Mouse (Mus musculus): ENCODE results near the gene Olfr1284. TPM values are rescaled to one million over a fixed set of nuclear protein-coding genes. Genes with fewer than 3 reads are reported as not detected.
"Not testable (repeated sequence)": the region's sequence is repeated elsewhere in the genome, so short reads cannot be mapped to it uniquely, and the experiment has no call there.

Olfr1284 gene
- polyA plus RNA-seq (2014; fragmentation: Nextera tagmentation; extraction: Ambion mirVana), result not detected in 2 replicates

- Histone ChIP-seq H3K4me1 (ENCODE audit: control insufficient read depth, insufficient read depth, low read length) (no peaks in the 10 kb centered on the region), H3K9me3 (ENCODE audit: control insufficient read depth, low read length) (no peaks in the 10 kb centered on the region), H3K4me2 (ENCODE audit: low read depth, severe bottlenecking) (no peak within 1 kb of the TSS), H3K36me3 (ENCODE audit: control insufficient read depth, insufficient read depth, low read length) (no peaks in the 10 kb centered on the region), H3K4me3 (ENCODE audit: low read depth, low read length) (no peak within 1 kb of the TSS), H3K9ac (ENCODE audit: low read length) (no peak within 1 kb of the TSS), H3K27me3 (ENCODE audit: control insufficient read depth, insufficient read depth, low read length) (no peaks in the 10 kb centered on the region), H3K27ac (replicated peaks; ENCODE audit: low read depth, low read length) (no peak within 1 kb of the TSS)
- ATAC-seq (ENCODE audit: insufficient number of reproducible peaks, low FRiP score, low TSS enrichment, low read depth), result no peak
- DNase-seq (ENCODE audit: low spot score), result no peak
- WGBS, result 88% methylated on average over 1 of the region's 1 CpGs
Observed at GRCm38 (mm10) chr2:111375222-111375621, at the start of gene Olfr1284. Gene Olfr1284, plus strand, starts transcription at chr2:111375522.

GRCm38 (mm10) chr2:111326220-111326619 lies 49.1 kb upstream of the Olfr1284 start, which contains the start of gene Olfr1281:
Gene Olfr1281, plus strand, starts transcription at chr2:111326520.
- no peaks in the 10 kb centered on the region for H3K9me3 ChIP-seq (ENCODE audit: control insufficient read depth, low read length)
- DNase-seq (ENCODE audit: low spot score), result no peak
- H3K27me3 ChIP-seq (ENCODE audit: control insufficient read depth, insufficient read depth, low read length), result no peaks in the 10 kb centered on the region
- no peak for ATAC-seq (ENCODE audit: insufficient number of reproducible peaks, low FRiP score, low TSS enrichment, low read depth)
- no peak within 1 kb of the TSS for H3K9ac ChIP-seq (ENCODE audit: low read length)
- WGBS, result 75% methylated on average over 2 of the region's 2 CpGs
- H3K4me3 ChIP-seq (ENCODE audit: low read depth, low read length), result no peak within 1 kb of the TSS
- no peaks in the 10 kb centered on the region for H3K36me3 ChIP-seq (ENCODE audit: control insufficient read depth, insufficient read depth, low read length)
- no peaks in the 10 kb centered on the region for H3K4me1 ChIP-seq (ENCODE audit: control insufficient read depth, insufficient read depth, low read length)
- H3K4me2 ChIP-seq (ENCODE audit: low read depth, severe bottlenecking), result no peak within 1 kb of the TSS
- no peak within 1 kb of the TSS for H3K27ac ChIP-seq (replicated peaks; ENCODE audit: low read depth, low read length)

- H3K36me3 ChIP-seq (ENCODE audit: control insufficient read depth, insufficient read depth, low read length); H3K27ac ChIP-seq (replicated peaks; ENCODE audit: low read depth, low read length); H3K27me3 ChIP-seq (ENCODE audit: control insufficient read depth, insufficient read depth, low read length); H3K4me2 ChIP-seq (ENCODE audit: low read depth, severe bottlenecking); H3K9ac ChIP-seq (ENCODE audit: low read length); H3K4me1 ChIP-seq (ENCODE audit: control insufficient read depth, insufficient read depth, low read length); ATAC-seq (ENCODE audit: insufficient number of reproducible peaks, low FRiP score, low TSS enrichment, low read depth); DNase-seq (ENCODE audit: low spot score); H3K9me3 ChIP-seq (ENCODE audit: control insufficient read depth, low read length); H3K4me3 ChIP-seq (ENCODE audit: low read depth, low read length): not testable (repeated sequence)
- WGBS, result 93% methylated on average over 5 of the region's 5 CpGs
Observed at GRCm38 (mm10) chr2:111333721-111334120, 41.6 kb upstream of the Olfr1284 start.

GRCm38 (mm10) chr2:111335976-111336375 lies 39.3 kb upstream of the Olfr1284 start, which contains the start of gene Olfr1282:
Gene Olfr1282, minus strand, starts transcription at chr2:111336076.
- H3K27ac ChIP-seq (replicated peaks; ENCODE audit: low read depth, low read length), result no peak within 1 kb of the TSS
- no peak within 1 kb of the TSS for H3K9ac ChIP-seq (ENCODE audit: low read length)
- H3K4me3 ChIP-seq (ENCODE audit: low read depth, low read length), result no peak within 1 kb of the TSS
- H3K4me2 ChIP-seq (ENCODE audit: low read depth, severe bottlenecking), result no peak within 1 kb of the TSS
- no peaks in the 10 kb centered on the region for H3K4me1 ChIP-seq (ENCODE audit: control insufficient read depth, insufficient read depth, low read length)
- no peaks in the 10 kb centered on the region for H3K27me3 ChIP-seq (ENCODE audit: control insufficient read depth, insufficient read depth, low read length)
- no peaks in the 10 kb centered on the region for H3K9me3 ChIP-seq (ENCODE audit: control insufficient read depth, low read length)
- DNase-seq (ENCODE audit: low spot score), result no peak
- WGBS, result 74% methylated on average over 2 of the region's 2 CpGs
- H3K36me3 ChIP-seq (ENCODE audit: control insufficient read depth, insufficient read depth, low read length), result no peaks in the 10 kb centered on the region
- ATAC-seq (ENCODE audit: insufficient number of reproducible peaks, low FRiP score, low TSS enrichment, low read depth), result no peak

GRCm38 (mm10) chr2:111366490-111366889 lies 8.8 kb upstream of the Olfr1284 start, which contains the start of gene Olfr1283:
Gene Olfr1283, plus strand, starts transcription at chr2:111366790.
- no peaks in the 10 kb centered on the region for H3K36me3 ChIP-seq (ENCODE audit: control insufficient read depth, insufficient read depth, low read length)
- H3K9ac ChIP-seq (ENCODE audit: low read length), result no peak within 1 kb of the TSS
- H3K27ac ChIP-seq (replicated peaks; ENCODE audit: low read depth, low read length), result no peak within 1 kb of the TSS
- DNase-seq (ENCODE audit: low spot score) (no peak), ATAC-seq (ENCODE audit: insufficient number of reproducible peaks, low FRiP score, low TSS enrichment, low read depth) (no peak)
- no peaks in the 10 kb centered on the region for H3K9me3 ChIP-seq (ENCODE audit: control insufficient read depth, low read length)
- H3K27me3 ChIP-seq (ENCODE audit: control insufficient read depth, insufficient read depth, low read length), result no peaks in the 10 kb centered on the region
- no peaks in the 10 kb centered on the region for H3K4me1 ChIP-seq (ENCODE audit: control insufficient read depth, insufficient read depth, low read length)
- no peak within 1 kb of the TSS for H3K4me2 ChIP-seq (ENCODE audit: low read depth, severe bottlenecking)
- whole genome bisulfite sequencing, result 78% methylated on average over 2 of the region's 2 CpGs
- H3K4me3 ChIP-seq (ENCODE audit: low read depth, low read length), result no peak within 1 kb of the TSS

- Histone ChIP-seq H3K9ac (ENCODE audit: low read length) (no peak within 1 kb of the TSS), H3K4me1 (ENCODE audit: control insufficient read depth, insufficient read depth, low read length) (no peaks in the 10 kb centered on the region), H3K9me3 (ENCODE audit: control insufficient read depth, low read length) (no peaks in the 10 kb centered on the region), H3K36me3 (ENCODE audit: control insufficient read depth, insufficient read depth, low read length) (no peaks in the 10 kb centered on the region), H3K4me2 (ENCODE audit: low read depth, severe bottlenecking) (no peak within 1 kb of the TSS), H3K4me3 (ENCODE audit: low read depth, low read length) (no peak within 1 kb of the TSS), H3K27me3 (ENCODE audit: control insufficient read depth, insufficient read depth, low read length) (no peaks in the 10 kb centered on the region), H3K27ac (replicated peaks; ENCODE audit: low read depth, low read length) (no peak within 1 kb of the TSS)
- WGBS, result 82% methylated on average over 1 of the region's 1 CpGs
- ATAC-seq (ENCODE audit: insufficient number of reproducible peaks, low FRiP score, low TSS enrichment, low read depth) (no peak), DNase-seq (ENCODE audit: low spot score) (no peak)
Observed at GRCm38 (mm10) chr2:111422931-111423330, 47.6 kb downstream of the Olfr1284 start, which contains the start of gene Olfr1286. Gene Olfr1286, minus strand, starts transcription at chr2:111423115.

Other genes with a start within 250 kb of the Olfr1284 start
- gene Gm15130, start 222.6 kb upstream of the Olfr1284 start, polyA plus RNA-seq (2014; fragmentation: Nextera tagmentation; extraction: Ambion mirVana), result not detected in 2 replicates
- gene 4930430A15Rik, start 145.9 kb upstream of the Olfr1284 start, polyA plus RNA-seq (2014; fragmentation: Nextera tagmentation; extraction: Ambion mirVana), result not detected in 2 replicates
- gene Olfr1275, start 140.2 kb upstream of the Olfr1284 start, polyA plus RNA-seq (2014; fragmentation: Nextera tagmentation; extraction: Ambion mirVana), result not detected in 2 replicates
- gene Olfr1276, start 121.0 kb upstream of the Olfr1284 start, polyA plus RNA-seq (2014; fragmentation: Nextera tagmentation; extraction: Ambion mirVana), result not detected in 2 replicates
- gene Olfr1277, start 101.4 kb upstream of the Olfr1284 start, polyA plus RNA-seq (2014; fragmentation: Nextera tagmentation; extraction: Ambion mirVana), result not detected in 2 replicates
- gene Olfr1278, start 85.4 kb upstream of the Olfr1284 start, polyA plus RNA-seq (2014; fragmentation: Nextera tagmentation; extraction: Ambion mirVana), result not detected in 2 replicates
- gene Olfr1279, start 74.9 kb upstream of the Olfr1284 start, polyA plus RNA-seq (2014; fragmentation: Nextera tagmentation; extraction: Ambion mirVana), result not detected in 2 replicates
- not detected in 2 replicates for gene Olfr1280, start 61.5 kb upstream of the Olfr1284 start, polyA plus RNA-seq (2014; fragmentation: Nextera tagmentation; extraction: Ambion mirVana)
- gene Olfr1281, start 49.0 kb upstream of the Olfr1284 start, polyA plus RNA-seq (2014; fragmentation: Nextera tagmentation; extraction: Ambion mirVana), result not detected in 2 replicates
- gene Olfr1282, start 39.4 kb upstream of the Olfr1284 start, polyA plus RNA-seq (2014; fragmentation: Nextera tagmentation; extraction: Ambion mirVana), result not detected in 2 replicates
- not detected in 2 replicates for gene Olfr1283, start 8.7 kb upstream of the Olfr1284 start, polyA plus RNA-seq (2014; fragmentation: Nextera tagmentation; extraction: Ambion mirVana)
- gene Olfr1286, start 47.6 kb downstream of the Olfr1284 start, polyA plus RNA-seq (2014; fragmentation: Nextera tagmentation; extraction: Ambion mirVana), result not detected in 2 replicates
- gene Olfr1287, start 73.6 kb downstream of the Olfr1284 start, polyA plus RNA-seq (2014; fragmentation: Nextera tagmentation; extraction: Ambion mirVana), result not detected in 2 replicates
- gene Olfr1288, start 98.6 kb downstream of the Olfr1284 start, polyA plus RNA-seq (2014; fragmentation: Nextera tagmentation; extraction: Ambion mirVana), result not detected in 2 replicates
- gene Olfr1289, start 105.3 kb downstream of the Olfr1284 start, polyA plus RNA-seq (2014; fragmentation: Nextera tagmentation; extraction: Ambion mirVana), result not detected in 2 replicates
- not detected in 2 replicates for gene Olfr1290, start 118.3 kb downstream of the Olfr1284 start, polyA plus RNA-seq (2014; fragmentation: Nextera tagmentation; extraction: Ambion mirVana)
- gene Olfr1291-ps1, start 121.7 kb downstream of the Olfr1284 start, polyA plus RNA-seq (2014; fragmentation: Nextera tagmentation; extraction: Ambion mirVana), result not detected in 2 replicates
- not detected in 2 replicates for gene Olfr1293-ps, start 149.7 kb downstream of the Olfr1284 start, polyA plus RNA-seq (2014; fragmentation: Nextera tagmentation; extraction: Ambion mirVana)
- not detected in 2 replicates for gene Olfr1294, start 164.8 kb downstream of the Olfr1284 start, polyA plus RNA-seq (2014; fragmentation: Nextera tagmentation; extraction: Ambion mirVana)
- not detected in 2 replicates for gene Olfr1295, start 194.2 kb downstream of the Olfr1284 start, polyA plus RNA-seq (2014; fragmentation: Nextera tagmentation; extraction: Ambion mirVana)

Data from limb, embryonic 11.5 days (tissue).